Mouse (Mus musculus) brain, adult 2 months (tissue): ENCODE results near the gene Swi5.

Experiments
- DNase-seq: peaks from one replicate; pipeline ENCODE4 v3.0.0; 2011; ENCODE audit warnings: low read depth, low spot score

The Swi5 gene

DNA sequence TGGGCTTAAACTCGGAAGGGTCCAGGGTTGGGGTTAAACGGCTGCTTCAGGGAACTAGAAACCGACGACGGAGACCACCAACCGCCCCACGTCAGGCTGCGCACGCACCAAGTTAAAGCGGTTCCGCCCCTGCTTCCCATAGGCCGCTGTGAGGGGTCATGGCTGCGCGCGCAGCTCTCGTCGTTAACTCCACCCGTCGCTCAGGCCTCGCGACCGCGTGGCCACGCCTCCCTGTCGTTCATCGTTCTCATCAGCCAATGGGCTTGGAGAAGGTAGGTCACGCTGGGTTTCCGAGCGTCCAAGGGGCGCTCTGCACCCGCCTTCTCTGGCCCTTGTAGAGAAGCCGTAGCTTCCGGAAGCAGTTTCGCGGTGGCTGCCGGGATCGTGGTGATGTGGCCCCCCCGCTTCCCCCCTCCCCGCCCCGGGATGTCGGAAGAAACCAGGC, at the start of gene Swi5:
Gene Swi5, minus strand, starts transcription at position 153 of the 445 bp plus-strand sequence.
- peak; percentile 100 for DNase-seq

DNA sequence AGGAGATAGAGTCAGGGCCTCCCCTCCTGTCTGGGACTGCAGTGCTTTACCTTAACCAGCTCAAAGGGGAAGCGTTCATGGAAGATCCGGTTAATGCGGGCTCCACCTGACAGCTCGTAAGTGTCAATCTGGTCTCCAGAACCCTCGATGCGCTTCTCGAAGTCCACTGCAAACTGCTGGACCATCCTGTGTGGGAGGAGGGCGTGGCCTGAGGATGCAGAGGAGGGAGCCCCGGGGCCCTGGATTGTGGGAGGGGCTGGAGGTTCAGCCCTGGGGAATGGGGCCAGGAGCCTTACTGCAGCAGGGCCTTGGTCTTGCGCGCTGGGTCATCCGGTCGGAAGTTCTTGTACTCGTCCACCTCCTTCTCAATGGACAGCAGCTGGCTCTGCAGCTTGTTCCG, 48.0 kb upstream of the Swi5 start:
- DNase-seq: no peak

DNA sequence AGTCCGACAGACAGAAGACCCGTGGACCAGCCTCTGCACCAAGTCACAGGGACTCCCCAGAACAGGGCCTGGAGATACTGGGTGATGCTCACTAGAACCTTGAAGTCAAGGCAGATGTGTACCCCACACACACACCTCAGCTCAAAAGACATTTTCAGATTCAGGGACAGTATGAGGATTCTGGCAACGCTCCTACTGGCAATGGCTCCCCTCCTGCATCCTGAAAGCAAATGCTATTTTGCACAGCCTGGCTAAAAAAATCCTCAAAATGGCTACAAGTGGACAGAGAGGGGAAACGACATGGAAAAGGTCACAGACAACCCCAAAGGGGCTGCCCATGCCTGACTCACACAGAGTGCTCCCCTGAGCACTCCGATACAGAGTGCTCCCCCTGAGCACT, 44.3 kb upstream of the Swi5 start:
- DNase-seq: peak; percentile 48

DNA sequence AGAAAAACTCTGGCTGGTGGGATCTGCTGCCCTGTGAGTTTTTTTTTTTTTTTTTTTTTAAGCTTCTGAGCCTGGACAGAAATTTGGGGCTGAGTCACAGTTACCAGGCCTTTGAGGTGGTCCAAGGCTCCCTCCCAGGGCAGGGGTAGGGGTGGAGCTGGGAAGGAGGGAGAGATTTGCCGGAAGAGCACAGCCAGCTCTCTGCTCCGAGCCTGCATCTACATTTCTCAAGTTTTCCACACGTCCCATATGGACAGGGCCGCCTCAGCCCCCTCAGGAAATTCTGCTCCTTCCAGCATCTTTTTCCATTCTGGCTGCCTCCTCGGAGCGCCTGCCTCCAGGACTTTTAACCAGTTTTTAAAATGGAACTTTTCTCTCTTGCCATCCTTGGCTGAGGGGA, 41.7 kb upstream of the Swi5 start:
- DNase-seq: no peak

DNA sequence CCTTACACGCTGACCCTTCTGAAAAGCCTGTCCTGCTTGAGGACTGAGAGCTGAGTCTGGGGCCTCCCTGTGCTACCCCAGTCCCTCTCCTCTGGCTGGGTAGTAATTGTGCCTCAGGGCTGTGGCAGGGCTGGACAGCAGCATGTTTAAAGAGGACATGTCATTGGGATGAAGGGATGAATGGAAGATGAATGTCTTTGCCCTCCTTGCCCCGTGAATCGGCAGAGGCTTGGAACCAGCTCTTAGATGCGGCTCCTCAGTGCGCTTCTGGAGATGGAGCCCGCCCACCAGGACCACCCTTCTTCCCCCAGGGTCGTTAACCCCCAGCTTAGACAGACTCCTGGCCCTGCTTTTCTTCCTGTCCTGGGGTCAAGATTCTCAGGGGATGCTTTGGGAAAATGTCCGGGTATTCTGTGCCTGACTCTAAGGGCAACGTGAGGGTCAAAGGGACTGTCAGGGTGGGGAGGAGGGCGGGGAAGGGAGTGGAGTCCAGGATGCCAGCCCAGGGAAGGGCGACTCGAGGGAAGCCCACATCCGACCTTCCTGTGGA, 41.1 kb upstream of the Swi5 start:
- no peak for DNase-seq

DNA sequence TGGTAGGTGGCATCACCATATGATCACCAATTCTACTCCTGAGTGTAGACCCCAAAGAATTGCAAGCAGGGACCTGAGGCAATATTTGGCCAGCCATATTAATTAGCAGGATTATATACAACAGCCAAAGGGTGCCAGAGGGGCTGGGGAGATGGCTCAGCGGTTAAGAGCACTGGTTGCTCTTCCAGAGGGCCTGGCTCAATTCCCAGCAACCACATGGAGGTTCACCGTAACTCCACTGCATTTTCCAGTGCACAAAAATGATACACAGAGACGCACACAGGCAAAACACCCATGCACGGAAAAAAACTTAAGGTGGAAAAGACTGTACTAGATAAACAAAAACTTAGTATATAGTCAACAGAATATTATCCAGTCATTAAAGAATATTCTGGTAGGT, 39.3 kb upstream of the Swi5 start:
- DNase-seq: no peak

DNA sequence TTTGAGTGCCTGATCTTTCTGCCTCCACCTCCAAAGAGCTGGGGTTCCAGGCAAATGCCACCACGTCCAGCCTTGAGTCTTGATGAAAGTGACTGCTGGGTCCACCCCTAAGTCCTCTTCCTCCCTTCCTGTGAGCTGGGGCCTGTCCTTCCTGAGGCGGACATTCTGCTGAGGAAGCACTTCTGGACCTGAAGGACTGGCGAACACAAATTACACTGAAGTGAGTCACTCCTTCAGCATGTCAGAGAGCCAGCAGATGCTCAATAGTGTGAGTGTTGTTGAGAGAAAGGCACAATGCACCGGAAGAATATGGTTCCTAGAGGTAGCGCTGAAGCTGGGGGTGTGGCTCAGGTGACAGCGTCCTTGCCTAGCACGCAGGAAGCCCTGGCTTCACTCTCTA, 37.5 kb upstream of the Swi5 start:
- peak; percentile 68 for DNase-seq

DNA sequence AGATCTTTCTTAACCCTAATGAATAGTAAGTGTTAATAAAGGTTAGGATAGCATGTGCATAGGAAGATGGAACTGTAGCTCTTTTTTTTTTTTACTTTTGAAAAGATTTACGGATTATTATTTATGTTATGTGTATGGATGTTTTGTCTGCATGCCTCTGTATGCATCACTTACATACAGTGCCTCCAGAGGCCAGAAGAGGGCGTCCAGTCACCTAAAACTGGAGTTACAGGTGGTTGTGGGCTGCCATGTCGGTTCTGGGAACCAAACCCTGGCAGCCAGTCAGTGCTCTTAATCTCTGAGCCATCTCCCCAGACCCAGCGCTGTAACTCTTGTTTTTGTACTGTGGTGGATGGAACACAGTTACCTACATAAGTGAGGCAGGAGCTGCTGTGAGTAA, 36.4 kb upstream of the Swi5 start:
- no peak for DNase-seq

DNA sequence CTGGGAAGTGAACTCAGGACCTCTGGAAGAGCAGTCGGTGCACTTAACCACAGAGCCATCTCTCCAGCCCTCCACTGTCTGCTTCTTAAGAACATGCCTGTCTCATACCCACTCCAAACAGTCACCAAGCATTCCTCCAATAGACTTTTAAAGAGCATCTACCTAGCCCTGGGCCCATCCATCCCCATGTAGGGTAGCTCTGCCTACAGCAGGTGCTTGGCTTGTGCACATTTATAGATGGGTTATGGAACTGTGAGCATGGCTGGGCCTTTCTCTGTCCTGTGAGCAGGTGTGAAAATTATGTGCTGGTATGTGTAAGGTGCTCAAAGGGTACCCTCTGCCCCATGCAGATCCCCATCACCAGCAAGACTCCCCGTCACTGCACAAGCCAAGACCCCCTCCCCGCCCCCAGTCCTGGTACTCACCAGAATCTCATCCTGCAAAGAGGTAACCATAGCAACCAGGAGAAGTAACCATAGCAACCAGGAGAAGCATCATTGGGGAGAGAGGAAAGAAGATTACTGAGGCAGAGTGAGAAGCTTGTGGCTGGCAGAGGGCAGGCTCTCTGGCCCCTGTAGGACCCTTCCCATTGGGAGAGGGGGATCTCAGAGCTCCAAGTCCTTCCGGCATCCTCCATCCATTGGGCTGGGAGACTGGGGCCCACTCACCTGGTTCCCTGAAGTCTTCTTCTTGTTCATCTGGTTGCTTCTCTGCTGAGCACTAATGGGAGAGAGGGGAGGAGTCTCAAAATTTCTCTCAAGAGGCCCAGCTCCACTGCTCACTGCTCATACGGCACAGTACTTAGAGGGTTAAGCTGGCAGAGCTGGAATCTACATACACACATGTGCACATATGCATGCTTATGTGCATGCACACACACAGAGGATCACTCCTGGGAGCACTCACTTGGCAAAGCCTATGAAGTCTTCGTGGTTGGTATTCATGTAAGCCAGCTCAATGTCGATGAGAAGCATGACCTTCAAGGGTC, 35.2 kb upstream of the Swi5 start:
- DNase-seq: peak; percentile 81

DNA sequence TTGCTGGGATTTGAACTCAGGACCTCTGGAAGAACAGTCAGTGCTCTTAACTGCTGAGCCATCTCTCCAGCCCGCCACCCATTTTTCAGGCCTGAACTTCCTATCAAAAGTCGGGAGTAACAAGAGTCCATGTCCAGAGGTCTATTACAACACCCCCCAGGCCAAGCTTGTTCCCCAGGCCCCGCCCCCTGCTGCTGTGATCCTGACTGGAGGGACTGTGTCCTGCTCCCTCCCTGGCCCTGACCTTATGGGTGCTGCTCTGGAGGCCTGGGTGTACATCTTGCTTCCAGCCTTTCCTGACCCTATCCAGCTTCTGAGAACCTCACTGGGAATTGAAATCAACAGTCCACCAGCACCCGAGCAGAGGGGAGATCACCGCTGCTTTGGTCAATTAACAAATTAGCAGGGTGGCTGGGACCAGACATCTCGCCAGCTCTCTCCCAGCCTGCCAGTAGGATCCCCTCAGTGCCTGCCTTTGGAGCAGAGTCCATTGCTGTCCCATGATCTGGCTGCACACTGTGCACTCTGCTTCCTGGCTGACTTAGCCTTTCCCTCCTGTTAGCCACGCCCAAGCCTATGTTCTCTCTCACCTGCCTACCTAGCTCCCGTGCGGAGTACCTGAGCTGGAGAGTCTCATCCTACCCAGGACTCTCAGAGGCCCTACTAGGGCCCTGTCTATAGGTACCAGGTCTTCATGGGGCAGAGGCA, 33.9 kb upstream of the Swi5 start:
- no peak for DNase-seq

DNA sequence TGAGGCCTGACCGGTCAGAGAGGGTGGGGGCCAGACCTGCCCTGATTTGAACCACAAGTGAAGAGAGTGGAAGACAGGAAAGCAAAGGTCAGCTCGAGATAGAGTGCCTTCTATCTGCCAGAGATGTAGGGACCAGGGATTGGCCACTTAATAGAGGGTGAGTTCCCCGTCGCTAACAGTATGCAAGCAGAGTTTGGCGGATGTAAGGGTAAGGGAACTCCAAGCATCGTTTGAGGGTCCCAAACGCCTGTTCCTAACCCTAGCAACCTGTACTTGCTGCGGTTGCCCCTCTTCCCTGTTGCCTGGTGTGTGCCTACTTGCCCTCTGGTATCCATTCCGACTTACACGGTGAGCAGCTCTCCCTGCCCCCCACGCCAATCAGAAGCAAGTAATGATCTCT, 32.8 kb upstream of the Swi5 start:
- DNase-seq: no peak

DNA sequence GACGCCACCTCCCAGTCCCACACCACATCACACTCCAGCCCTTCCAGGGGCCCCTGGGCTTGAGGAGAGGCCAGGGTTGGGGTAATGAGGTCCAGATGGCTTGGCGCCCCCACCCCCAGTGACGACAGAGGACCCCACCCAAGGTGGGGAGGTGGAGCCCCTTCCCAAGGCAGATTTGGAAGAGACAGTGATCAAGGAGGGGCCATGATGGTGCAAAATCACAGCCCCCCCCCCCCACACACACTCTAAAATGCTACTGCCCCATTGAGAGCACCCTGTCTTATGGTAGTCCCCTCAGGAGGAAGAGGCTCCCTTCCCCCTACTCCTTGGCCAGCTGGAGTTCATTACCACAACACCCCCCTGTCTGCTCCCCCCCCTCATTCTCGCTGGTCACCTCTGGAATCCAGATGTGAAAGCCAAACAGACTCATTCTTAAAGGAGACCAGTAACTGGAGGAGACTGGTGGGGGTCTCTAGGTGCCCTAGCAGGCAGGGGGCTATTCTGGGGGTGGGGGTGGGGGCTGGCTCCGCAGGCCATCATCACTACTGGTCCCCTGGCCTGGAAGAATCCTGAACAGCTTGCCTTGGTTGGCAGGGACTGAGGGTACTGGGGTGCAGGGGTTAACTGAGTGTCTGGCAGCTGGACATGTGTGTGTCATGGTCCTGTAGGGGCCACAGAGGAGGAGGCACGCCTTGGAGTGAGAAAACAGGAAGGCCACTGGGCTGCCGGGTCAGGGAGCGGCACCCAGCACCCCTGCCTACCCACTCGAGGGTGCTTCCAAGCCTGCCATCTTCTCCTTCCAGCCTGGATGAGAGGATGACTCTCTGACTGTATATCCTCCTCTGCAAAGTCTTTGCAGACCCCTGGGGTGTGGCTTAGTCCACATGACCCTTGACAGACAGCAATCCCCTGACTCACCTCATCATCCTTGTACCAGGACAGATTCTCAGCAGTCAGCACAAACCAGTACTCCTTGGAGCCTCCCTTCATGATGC, 32.0 kb upstream of the Swi5 start:
- DNase-seq: no peak

DNA sequence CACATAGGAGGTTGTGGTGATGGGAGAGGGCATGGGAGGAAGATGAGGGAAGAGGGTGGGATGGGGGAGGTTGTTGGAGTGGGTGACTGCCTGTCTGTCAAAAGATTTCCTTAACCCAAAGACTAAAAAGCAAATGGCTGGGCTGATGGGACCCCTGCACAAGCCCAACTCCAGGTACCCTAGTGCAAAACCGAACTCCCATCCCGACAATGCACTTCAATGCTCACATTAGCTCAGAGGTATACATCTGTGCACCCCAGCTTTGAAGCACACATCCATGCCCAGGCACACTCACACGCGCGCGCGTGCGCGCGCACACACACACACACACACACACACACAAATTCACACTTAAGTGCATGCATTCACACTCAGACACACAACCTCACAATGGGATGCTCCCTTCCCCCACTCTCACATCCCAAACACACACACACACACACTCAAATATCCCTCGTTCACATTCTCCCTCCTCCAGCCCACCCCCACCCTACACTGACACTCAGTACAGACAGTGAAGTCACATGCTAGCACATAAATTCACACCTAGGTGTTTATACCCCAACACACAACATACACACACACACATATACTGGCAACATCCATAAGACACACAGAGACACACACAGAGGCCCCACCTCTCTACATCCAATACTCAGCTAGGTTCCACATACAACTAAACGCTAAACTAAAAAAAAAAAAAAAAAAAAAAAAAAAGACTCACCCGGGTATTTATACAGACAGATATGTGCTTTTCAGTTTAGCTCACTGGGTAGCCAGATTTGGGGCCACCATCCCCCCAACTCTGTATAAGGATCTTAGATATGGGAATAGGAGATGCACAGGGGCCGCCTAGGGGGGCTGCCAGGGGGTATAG, 31.1 kb upstream of the Swi5 start:
- no peak for DNase-seq

DNA sequence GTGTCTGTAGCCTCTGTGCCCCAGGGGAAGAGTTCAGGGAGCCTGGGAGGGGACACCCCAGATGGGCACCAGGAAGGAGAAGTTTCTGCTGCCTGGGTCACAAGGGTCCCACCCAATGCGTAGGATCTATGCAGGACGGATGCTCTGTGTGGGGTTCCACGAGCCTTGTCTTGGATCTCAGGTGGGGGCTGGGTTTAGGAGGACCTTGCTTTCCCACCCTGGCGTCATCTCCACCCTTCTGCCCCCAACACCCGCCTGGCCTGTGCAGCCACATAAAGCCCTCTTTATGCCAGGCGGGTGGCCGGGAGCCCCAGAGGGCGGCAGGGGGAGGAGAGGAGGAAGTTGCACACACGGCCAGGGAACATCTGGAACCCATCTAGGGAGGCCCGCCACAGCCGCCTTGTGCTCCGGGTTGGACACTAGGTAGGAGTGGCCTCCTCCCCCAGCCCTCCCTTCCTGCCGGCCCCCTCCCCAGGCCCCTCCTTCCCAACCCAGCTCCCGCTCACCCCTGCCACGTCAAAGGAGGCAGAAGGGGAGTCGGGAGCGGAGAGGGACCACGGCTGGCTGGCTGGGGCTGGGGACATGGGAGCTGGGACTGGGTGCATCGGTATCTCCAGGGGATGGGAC, 30.0 kb upstream of the Swi5 start:
- DNase-seq: no peak

DNA sequence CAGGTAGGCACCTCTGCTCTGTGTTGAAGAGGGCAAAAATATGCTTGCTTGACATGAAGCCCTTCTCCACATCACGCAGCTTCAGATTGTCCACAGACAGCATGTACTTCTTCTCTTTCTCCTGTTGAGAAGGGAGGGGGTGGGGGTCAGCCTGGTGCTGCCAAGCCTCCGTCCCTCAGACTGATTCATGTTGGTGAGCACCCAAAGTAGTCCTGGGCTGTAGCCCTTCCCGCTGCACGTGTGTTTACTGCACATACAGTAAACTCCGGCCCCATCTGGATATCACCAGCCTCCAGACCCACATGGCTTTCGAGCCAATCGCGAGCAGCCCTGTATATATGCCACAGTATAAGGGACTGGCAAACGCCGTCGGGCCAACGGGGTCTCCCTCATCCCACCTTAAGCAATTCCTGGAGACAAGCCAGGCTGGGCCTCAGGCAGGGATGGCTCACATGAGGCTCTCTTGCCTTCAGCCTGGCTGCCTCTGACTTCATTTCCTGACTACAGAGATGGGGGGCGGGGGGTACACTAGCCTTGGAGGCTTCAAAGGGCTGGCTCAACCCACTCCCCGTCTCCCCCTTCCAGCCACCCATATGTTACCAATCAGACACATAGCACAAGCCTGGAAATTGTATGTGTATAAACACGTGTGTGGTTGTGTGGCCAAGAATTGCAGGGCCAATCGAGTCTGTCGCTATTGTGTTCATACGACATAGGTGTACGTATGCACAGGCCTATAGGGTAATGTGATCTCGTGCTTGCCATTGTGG, 29.2 kb upstream of the Swi5 start:
- DNase-seq: no peak

DNA sequence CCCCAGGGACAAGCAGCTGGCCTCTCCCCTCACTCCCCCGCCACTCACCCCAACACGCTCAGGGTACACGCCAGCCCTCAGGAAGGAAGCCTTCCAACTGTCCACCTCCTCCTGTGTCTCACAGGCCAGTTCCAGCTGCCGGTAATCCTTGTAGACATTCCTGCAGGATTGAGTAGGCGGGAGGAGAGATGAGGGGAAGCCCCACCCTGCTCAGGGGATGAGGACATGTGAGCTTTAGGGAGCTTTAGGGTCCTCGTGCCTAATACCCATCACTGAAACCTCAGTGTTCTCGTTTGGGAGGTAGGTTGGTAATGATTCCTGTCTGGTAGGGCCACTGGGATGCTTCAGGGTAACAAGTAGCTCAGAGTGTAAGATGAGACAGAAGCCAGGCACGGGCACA, 27.9 kb upstream of the Swi5 start:
- DNase-seq: peak; percentile 69

DNA sequence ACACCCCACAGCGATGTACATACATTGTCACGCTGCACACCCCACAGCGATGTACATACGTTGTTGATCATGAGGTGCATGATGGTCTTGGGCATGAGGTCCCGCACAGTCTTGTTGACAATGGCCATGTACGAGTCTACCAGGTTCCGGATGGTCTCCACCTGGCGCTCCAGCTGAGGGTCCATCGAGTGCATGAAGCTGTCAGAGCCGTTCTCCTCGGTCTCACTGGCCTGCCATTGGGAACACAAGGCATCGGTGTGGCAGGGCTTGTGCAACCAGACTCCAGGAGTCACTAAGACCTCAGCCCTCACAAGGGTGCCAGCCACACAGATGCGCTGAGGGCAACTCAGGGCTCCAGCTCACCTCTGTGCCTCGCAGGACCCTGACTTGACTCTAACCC, 27.0 kb upstream of the Swi5 start:
- DNase-seq: no peak

DNA sequence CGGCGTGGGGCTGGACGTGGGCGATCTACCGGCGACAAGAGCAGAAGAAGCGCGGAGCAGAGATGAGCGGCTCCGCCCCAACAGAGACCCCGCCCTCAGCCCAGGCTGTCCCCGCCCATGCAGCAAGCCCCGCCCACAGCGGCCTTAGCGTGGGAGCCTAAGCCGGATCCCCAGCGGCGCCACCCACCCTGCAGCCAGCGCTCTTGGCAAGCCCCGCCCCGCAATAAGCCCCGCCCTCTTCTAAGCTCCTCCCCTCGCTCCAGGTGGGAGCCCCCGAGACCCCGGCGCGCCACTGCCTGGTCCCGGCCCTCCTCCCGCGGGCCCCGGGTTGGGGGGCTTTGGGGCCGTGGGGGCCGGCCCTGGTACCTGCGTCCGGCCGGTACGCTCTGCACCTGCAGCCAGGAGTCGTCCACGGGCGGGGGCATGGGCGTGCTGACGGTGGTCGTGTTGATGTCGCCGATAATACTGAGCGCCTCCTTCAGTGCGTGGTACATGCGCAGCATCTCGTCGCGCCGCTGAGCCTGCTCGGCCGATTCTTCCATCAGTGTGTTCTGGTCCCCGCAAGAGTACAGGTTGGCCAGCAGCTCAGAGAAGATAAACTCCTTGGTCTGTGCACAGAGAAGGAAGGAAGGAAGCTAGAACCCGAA, 24.6 kb upstream of the Swi5 start:
- DNase-seq: peak; percentile 76
